In the genomic region with DNA sequence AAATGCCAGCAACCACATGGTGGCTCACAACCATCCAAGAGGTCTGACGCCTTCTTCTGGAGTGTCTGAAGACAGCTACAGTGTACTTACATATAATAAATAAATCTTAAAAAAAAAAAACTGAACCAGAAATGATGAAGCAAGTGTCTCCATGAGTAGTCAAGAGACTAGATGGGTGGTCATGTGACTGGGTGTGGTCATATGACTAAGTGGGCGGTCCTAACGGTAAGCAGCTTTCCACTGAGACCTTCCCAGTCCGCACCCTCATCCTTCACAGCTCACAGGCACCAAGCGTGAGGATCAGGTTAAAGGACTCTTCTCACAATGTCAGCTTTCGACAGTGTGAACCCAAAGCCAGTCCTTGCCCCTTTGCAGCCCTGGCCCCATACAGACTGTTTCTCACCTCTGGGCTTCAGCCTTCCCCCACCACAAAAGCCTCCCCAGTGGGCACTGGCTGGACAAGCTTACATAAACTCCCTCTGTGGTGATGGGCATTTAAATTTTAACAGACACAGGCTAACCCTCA, we compare ENCODE assay signal across 21 mouse cellular contexts.
"Had no signal": no experiment of that assay in that cellular context is flagged by ENCODE, and none has a peak within 500 bp of the region (broad histone marks: within the 10 kb centered on the region; RNA-seq: fewer than 3 reads in every experiment).

No protein-coding gene starts in this region.

- H3K4me1 ChIP-seq: kidney, embryonic 15.5 days; limb, embryonic 12.5 days; limb, embryonic 15.5 days had no signal

- H3K4me2 ChIP-seq: kidney, embryonic 15.5 days; limb, embryonic 12.5 days; limb, embryonic 15.5 days; liver, embryonic 11.5 days; lung, embryonic 14.5 days; midbrain, embryonic 12.5 days; midbrain, embryonic 15.5 days; neural tube, embryonic 12.5 days; neural tube, embryonic 15.5 days had no signal

- H3K36me3 ChIP-seq: kidney, embryonic 15.5 days; limb, embryonic 12.5 days; limb, embryonic 15.5 days; midbrain, embryonic 12.5 days; midbrain, embryonic 15.5 days; neural tube, embryonic 12.5 days; neural tube, embryonic 15.5 days had no signal

- H3K27ac ChIP-seq: kidney, embryonic 15.5 days; limb, embryonic 12.5 days; limb, embryonic 15.5 days; liver, embryonic 14.5 days; macrophage; midbrain, embryonic 12.5 days; midbrain, embryonic 15.5 days; neural tube, embryonic 12.5 days; neural tube, embryonic 15.5 days; stomach, postnatal 0 days had no signal

- H3K9me3 ChIP-seq: kidney, embryonic 15.5 days; limb, embryonic 12.5 days; limb, embryonic 15.5 days; midbrain, embryonic 12.5 days; midbrain, embryonic 15.5 days; neural tube, embryonic 12.5 days; neural tube, embryonic 15.5 days had no signal

- H3K9ac ChIP-seq: kidney, embryonic 15.5 days; limb, embryonic 12.5 days; limb, embryonic 15.5 days; liver, embryonic 14.5 days; liver, postnatal 0 days; lung, embryonic 14.5 days; midbrain, embryonic 12.5 days; midbrain, embryonic 15.5 days; neural tube, embryonic 12.5 days; neural tube, embryonic 15.5 days had no signal

- H3K27me3 ChIP-seq: kidney, embryonic 15.5 days; limb, embryonic 12.5 days; limb, embryonic 15.5 days; midbrain, embryonic 12.5 days; midbrain, embryonic 15.5 days; neural tube, embryonic 12.5 days; neural tube, embryonic 15.5 days had no signal

- DNase-seq: kidney, postnatal 10 days; layer of hippocampus, postnatal 36 days; left cerebral cortex, postnatal 4 days; liver, postnatal 0 days; right cerebral cortex, adult 18-20 months; right cerebral cortex, postnatal 14 days; right cerebral cortex, postnatal 4 days; thymus, adult 2 months; thymus, postnatal 14 days had no signal

- H3K4me3 ChIP-seq: kidney, embryonic 15.5 days; limb, embryonic 12.5 days; limb, embryonic 15.5 days; midbrain, embryonic 12.5 days; midbrain, embryonic 15.5 days; neural tube, embryonic 12.5 days; neural tube, embryonic 15.5 days had no signal
